Mouse (Mus musculus) brain, adult 2 months (tissue): ENCODE measurements at regions not wholly inside any gene's neighbourhood (a gene's known extent, or its start where the extent isn't known, plus 50 kb on each side); places are given as distances from the start of the nearest gene placed in this dataset.
A peak's percentile ranks its signal among the peaks of the same experiment; 100 is the strongest.

Experiments used
- DNase-seq: peaks from one replicate; pipeline ENCODE4 v3.0.0; 2011; ENCODE audit warnings: low read depth, low spot score

GRCm38 (mm10) chr10:98648710-98649245, 265.4 kb upstream of the Atp2b1 start:
- peak; percentile 87 for DNase-seq

DNA sequence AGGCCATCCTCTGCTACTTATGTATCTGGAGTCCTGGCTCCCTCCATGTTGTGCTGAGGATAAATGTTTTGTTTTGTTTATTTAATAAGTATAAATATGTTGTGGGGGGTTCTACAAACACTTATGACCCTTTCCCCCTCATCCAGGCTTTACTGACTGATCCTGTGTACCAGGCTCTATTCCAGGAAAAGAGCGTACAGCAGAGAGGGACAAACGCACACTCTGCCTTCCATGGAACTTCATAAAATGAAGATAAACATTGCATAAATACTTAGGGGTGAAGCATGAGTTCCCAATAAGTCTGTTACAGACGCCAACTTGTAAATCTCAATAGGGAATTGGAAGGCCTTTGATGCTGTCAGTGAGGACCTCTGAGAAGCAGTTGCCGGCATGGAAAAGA, 263.7 kb upstream of the Atp2b1 start:
- DNase-seq: no peak

- DNase-seq: no peak
These were observed 263.1 kb upstream of the Atp2b1 start for GRCm38 (mm10) chr10:98651127-98651526.

DNA sequence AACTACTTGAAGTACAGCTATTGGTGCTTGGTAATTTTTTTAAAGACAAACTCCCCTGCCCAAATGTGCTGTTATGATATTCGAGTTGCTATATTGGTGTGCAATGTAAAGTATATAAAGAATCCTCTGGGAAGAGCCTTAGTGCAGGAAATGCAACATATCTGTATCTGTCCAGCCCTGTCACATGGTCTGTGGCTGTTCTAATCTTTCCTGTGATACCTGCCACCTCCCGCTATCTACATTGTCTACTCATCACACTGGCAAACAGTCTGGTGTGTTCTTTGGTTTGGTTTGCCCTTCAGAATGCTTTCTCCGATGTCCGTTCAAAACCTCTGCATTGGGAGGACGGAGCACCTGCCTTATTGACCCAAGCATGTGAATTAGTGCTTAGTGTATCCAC, 262.6 kb upstream of the Atp2b1 start:
- no peak for DNase-seq

DNA sequence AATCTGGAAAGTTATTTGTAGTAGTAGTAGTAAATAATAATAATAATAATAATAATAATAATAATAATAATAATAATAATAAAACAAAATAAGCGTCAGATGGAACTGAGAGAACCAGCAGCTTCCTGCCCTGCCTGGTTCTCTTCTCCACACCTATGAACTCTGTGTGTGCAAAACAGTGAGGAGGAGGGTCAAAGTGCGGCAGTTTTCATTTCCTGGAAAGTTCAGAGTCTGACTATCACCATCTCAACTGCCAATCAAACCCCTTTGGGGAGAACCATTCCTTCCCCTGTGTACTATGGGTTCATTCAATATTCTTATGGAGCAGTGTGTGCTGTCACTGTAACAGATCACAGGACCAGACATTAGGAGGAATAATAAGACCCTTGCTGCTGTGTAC, 262.1 kb upstream of the Atp2b1 start:
- no peak for DNase-seq

DNA sequence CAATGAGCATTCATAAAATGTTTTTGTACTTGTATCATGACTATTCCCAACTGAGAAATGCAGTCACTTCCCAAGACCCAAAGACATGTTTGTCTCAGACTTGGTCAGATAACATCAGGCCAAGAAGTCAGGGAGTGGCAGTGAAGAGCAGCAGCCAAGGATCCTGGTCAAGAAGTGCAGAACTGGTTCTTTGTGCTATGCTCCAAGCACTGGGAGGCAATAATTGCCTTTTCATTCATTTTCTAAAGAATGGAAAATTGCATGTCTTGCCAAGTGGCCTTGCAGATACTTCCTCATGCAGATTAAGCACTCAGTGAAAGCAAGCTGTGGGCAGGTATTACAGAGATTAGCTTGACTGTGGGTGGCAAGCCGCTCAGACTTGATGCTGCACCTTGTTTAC, 253.5 kb upstream of the Atp2b1 start:
- DNase-seq: no peak

- no peak for DNase-seq
These were observed 248.2 kb upstream of the Atp2b1 start for GRCm38 (mm10) chr10:98665936-98666505.

DNA sequence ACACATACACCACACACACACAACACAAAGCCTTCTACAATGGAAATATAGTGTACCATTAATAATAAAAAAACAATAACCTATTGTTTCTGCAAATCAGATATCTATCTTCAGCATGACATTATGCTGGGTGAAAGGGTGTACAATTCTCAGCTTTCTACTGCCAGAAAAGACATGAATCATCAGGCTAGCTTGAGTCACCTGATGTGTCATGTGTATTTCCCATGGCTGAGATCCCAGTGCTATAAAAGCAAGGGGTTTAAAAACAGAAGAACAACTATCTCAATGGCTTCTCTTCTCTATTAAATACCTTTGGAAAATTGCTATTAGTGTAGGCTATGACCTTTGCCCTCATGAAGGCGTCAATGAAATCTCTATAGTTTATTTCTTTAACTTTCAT, 246.5 kb upstream of the Atp2b1 start:
- peak; percentile 37 for DNase-seq

- no peak for DNase-seq
These were observed 240.1 kb upstream of the Atp2b1 start for GRCm38 (mm10) chr10:98674131-98674530.

DNA sequence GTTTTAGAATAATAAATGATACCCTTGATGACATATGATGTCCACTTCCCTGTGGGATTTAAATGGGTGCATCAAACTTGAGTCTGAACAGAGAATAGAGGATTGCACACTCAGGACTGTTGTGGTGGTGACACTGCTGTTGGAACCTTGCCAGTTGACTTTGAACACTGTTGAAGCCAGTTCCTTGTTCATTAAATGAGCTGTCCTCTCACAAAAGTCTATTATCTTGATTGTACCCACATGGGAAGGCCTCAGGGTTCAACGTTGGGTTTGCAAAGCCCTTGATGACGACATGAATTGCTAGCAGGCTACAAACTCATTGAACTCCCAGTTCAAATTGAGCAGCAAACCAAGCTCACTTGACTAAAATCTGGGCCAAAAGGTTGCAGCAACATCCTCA, 237.3 kb upstream of the Atp2b1 start:
- DNase-seq: no peak

DNA sequence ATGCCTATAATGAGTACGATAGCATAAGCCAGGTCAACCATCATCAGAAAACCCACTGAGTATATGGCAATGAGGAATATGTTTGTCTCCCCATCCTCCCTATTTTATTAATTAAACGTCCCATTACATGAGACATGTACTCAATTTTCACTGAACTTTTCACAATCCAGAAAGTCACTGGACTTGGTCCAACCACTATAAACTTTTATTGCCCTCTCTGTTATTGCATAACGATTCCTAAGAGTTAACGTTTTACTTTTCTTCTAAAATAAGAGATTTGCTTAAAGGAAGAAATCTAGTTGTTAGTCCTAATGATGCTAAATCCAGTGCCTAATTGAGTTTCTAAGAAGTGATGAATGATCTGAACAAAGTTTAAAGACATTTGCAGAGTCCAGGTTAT, 236.0 kb upstream of the Atp2b1 start:
- DNase-seq: no peak

GRCm38 (mm10) chr10:98682436-98682835, 231.8 kb upstream of the Atp2b1 start:
- no peak for DNase-seq

DNA sequence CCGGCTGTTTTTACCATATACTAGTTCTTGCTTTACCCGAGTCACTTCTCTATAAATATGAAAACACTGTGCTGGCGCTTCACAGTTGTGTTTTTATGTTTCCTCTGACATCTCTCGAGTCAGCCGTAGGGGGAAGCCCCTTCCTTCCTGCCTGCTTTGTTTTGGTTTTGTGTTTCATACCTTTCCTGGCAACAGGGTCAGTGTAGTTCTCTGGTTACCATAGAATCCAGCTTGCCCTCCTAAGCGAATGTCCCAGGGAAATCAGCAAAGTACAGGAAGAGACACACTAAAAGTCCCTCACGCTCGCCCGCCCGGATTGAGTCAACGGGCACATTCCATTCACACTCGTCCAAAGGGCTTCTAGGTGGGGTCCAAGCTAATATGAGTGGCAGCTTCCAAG, 230.0 kb upstream of the Atp2b1 start:
- no peak for DNase-seq

GRCm38 (mm10) chr10:98684707-98685106, 229.5 kb upstream of the Atp2b1 start:
- no peak for DNase-seq

- DNase-seq: no peak
These were observed 228.5 kb upstream of the Atp2b1 start for GRCm38 (mm10) chr10:98685739-98686138.

DNA sequence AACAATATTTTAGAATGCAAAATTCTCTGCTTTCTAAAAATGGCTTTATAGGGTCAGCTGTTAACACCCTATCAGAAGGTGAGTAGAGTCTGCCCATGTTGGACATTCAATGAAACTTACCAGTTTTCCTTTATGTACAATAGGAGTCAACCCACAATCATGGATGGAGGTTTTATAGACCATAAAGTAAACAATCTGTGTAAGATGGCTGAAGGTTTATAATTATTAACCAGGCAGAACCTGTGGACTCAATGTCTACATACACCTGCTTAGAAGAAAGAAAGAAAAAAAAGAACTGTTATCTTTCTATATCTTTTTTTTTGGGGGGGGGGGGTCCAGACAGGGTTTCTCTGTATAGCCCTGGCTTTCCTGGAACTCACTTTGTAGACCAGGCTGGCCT, 227.8 kb upstream of the Atp2b1 start:
- DNase-seq: no peak

- no peak for DNase-seq
These were observed 222.4 kb upstream of the Atp2b1 start for GRCm38 (mm10) chr10:98691816-98692215.

- no peak for DNase-seq
These were observed 219.4 kb upstream of the Atp2b1 start for GRCm38 (mm10) chr10:98694690-98695370.

DNA sequence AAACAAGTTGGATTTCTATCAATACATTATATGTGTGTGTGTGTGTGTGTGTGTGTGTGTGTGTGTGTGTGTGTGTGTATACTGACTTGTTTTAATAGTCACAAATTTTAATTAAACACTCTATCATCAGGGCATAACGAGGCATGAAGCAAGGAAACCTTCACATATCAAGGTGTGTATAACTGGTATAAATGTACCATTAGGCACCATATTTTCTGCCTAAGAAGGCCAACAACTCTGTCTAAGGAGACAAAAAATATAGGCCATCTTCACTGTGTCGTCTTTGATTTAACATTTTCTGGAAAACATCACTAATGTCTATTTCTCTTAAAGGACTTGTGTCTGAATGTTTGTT, 218.9 kb upstream of the Atp2b1 start:
- DNase-seq: no peak

GRCm38 (mm10) chr10:98697866-98698265, 216.3 kb upstream of the Atp2b1 start:
- DNase-seq: peak; percentile 62

- no peak for DNase-seq
These were observed 214.6 kb upstream of the Atp2b1 start for GRCm38 (mm10) chr10:98699579-98699978.

DNA sequence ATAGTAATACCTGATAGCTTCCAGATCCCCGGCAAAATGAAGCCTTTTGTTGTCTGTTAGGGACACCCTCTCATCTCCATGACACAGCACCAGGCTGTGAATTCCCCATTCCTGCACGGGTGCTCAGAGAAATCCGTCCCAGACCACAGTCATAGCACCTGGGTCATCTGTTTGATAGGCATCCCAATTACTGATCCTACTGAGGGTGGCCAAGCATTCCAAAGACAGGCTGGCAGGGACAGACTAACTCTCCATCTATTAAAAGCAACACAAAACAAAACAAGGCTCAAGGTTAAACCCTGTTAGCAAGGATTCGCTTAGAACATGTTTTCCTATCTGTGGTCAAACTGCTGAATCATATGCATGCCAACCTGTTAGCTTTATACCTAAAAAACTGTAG, 213.8 kb upstream of the Atp2b1 start:
- DNase-seq: no peak

DNA sequence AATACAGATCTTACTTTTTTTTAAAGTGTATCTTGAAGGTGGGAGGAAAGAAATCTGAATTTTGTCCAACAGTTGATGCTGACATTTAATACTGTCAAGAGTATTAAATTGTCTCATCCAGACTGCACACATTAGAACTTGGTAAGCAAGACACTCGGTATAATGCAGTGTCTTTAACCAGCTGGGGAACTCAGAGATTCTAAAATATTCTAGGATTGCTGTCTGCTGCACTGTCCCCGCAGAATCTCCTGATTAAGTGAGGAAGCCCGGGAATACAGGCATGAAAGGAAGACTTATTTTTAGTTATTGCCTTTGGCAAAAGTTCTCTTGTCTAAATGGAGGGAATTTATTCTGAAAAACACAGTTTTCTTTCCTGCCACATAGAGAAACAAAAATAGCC, 212.9 kb upstream of the Atp2b1 start:
- peak; percentile 56 for DNase-seq
